Mouse (Mus musculus) 3T3-L1 (cell line): Measurements from ENCODE around the gene Olfr578.

Source experiments
- DNase-seq: peaks from one replicate; pipeline ENCODE4 v3.0.0-alpha.2; 2015; ENCODE audit warnings: low read depth, low spot score

Olfr578 gene

GRCm38 (mm10) chr7:102989224-102989623 is at the start of gene Olfr578:
Gene Olfr578, minus strand, starts transcription at chr7:102989324.
- DNase-seq: no peak

- no peak for DNase-seq
These were observed 48.6 kb upstream of the Olfr578 start, which contains the start of gene Olfr582 for GRCm38 (mm10) chr7:103037724-103038123. Gene Olfr582, plus strand, starts transcription at chr7:103038024.

GRCm38 (mm10) chr7:102975843-102976242 is 13.3 kb downstream of the Olfr578 start, which contains the start of gene Olfr577:
Gene Olfr577, minus strand, starts transcription at chr7:102975943.
- no peak for DNase-seq

- DNase-seq: no peak
These were observed 14.7 kb downstream of the Olfr578 start for GRCm38 (mm10) chr7:102974399-102974798.

GRCm38 (mm10) chr7:102962360-102962759 is 26.8 kb downstream of the Olfr578 start, which contains the start of gene Olfr576:
Gene Olfr576, plus strand, starts transcription at chr7:102962660.
- no peak for DNase-seq

- no peak for DNase-seq
These were observed 30.5 kb downstream of the Olfr578 start, which contains the start of gene Olfr575 for GRCm38 (mm10) chr7:102958593-102958992. Gene Olfr575, minus strand, starts transcription at chr7:102958775.

- no peak for DNase-seq
These were observed 31.0 kb downstream of the Olfr578 start for GRCm38 (mm10) chr7:102958137-102958536.

- DNase-seq: no peak
These were observed 38.4 kb downstream of the Olfr578 start for GRCm38 (mm10) chr7:102950732-102951131.

- DNase-seq: no peak
These were observed 41.0 kb downstream of the Olfr578 start, which contains the start of gene Olfr574 for GRCm38 (mm10) chr7:102948167-102948566. Gene Olfr574, plus strand, starts transcription at chr7:102948467.

GRCm38 (mm10) chr7:102943417-102943816 is 45.7 kb downstream of the Olfr578 start:
- no peak for DNase-seq

GRCm38 (mm10) chr7:102942475-102942874 is 46.6 kb downstream of the Olfr578 start, which contains the start of gene Olfr573-ps1:
Gene Olfr573-ps1, minus strand, starts transcription at chr7:102942575.
- no peak for DNase-seq
